17 mouse cellular contexts compared by ENCODE assay signal in genomic region chr12:9577610-9578009, GRCm38 (mm10). TPM values are rescaled to one million over a fixed set of nuclear protein-coding genes. Genes with fewer than 3 reads are reported as not detected.
DNase-seq lines count a peak whose midpoint lies in the region; ATAC-seq and TF ChIP-seq lines count a peak whose summit lies in the region.
"Had no signal": no experiment of that assay in that cellular context is flagged by ENCODE, and none has a peak within 500 bp of the region (broad histone marks: within the 10 kb centered on the region; RNA-seq: fewer than 3 reads in every experiment).

No protein-coding gene starts in this region.

- peak overlapping the region; percentile 51; the same call in 1 of the 2 replicates for H3K4me3 ChIP-seq in heart, embryonic 15.5 days
- H3K4me3 ChIP-seq in heart, adult 2 months = no peak overlapping the region
- no peak overlapping the region for H3K4me3 ChIP-seq in midbrain, embryonic 11.5 days (ENCODE audit: low read depth, low read length)
- H3K4me3 ChIP-seq in midbrain, embryonic 14.5 days (replicated peaks; ENCODE audit: low read depth, low read length) = no peak overlapping the region
- peak overlapping the region; percentile 63; the same call in 1 of the 2 replicates for H3K4me3 ChIP-seq in limb, embryonic 10.5 days

- no peak overlapping the region for H3K27ac ChIP-seq in heart, embryonic 15.5 days
- H3K27ac ChIP-seq in heart, adult 2 months = no peak overlapping the region
- H3K27ac ChIP-seq in midbrain, embryonic 11.5 days (ENCODE audit: low read depth, low read length) = no peak overlapping the region
- no peak overlapping the region for H3K27ac ChIP-seq in midbrain, embryonic 14.5 days (replicated peaks; ENCODE audit: low read depth, low read length)
- H3K27ac ChIP-seq in limb, embryonic 10.5 days = peak overlapping the region; percentile 25; the same call in 1 of the 2 replicates
- H3K27ac ChIP-seq: neural tube, embryonic 13.5 days had no signal

- H3K9ac ChIP-seq in heart, embryonic 15.5 days = peak overlapping the region; percentile 17; the same call in 1 of the 2 replicates
- H3K9ac ChIP-seq in heart, adult 2 months (ENCODE audit: low read depth, low read length) = no peak overlapping the region
- H3K9ac ChIP-seq in midbrain, embryonic 11.5 days (ENCODE audit: low read length) = no peak overlapping the region
- H3K9ac ChIP-seq in midbrain, embryonic 14.5 days (replicated peaks; ENCODE audit: low read length) = no peak overlapping the region
- H3K9ac ChIP-seq: liver, postnatal 0 days; neural tube, embryonic 13.5 days had no signal

- no peak for DNase-seq in heart, adult 2 months
- DNase-seq in midbrain, embryonic 11.5 days (ENCODE audit: low spot score, missing footprints) = peak; percentile 84
- no peak for DNase-seq in midbrain, embryonic 14.5 days
- no peak for DNase-seq in limb, embryonic 10.5 days (ENCODE audit: low spot score)
- DNase-seq in layer of hippocampus, adult 9-11 months = no peak
- DNase-seq in frontal cortex, adult 2 months (ENCODE audit: extremely low spot score in 1 of 2, low spot score in 1 of 2) = no peak
- DNase-seq: adrenal gland, postnatal 25 days; cerebellum, adult 9-11 months; gastrocnemius, postnatal 25 days; kidney, adult 18-20 months; liver, postnatal 0 days; spleen, adult 18-20 months had no signal

- H3K9me3 ChIP-seq in heart, embryonic 15.5 days (replicated peaks) = no peaks in the 10 kb centered on the region
- no peaks in the 10 kb centered on the region for H3K9me3 ChIP-seq in midbrain, embryonic 11.5 days (ENCODE audit: control insufficient read depth, low read length)
- no peaks in the 10 kb centered on the region for H3K9me3 ChIP-seq in midbrain, embryonic 14.5 days (ENCODE audit: control insufficient read depth, low read length)
- no peaks in the 10 kb centered on the region for H3K9me3 ChIP-seq in limb, embryonic 10.5 days (replicated peaks)
- H3K9me3 ChIP-seq: neural tube, embryonic 13.5 days had no signal

- no peaks in the 10 kb centered on the region for H3K36me3 ChIP-seq in heart, embryonic 15.5 days
- H3K36me3 ChIP-seq in heart, adult 2 months (ENCODE audit: control insufficient read depth, insufficient read depth, low read length) = no peaks in the 10 kb centered on the region
- no peaks in the 10 kb centered on the region for H3K36me3 ChIP-seq in midbrain, embryonic 11.5 days (ENCODE audit: control insufficient read depth, insufficient read depth, low read length)
- H3K36me3 ChIP-seq in midbrain, embryonic 14.5 days (ENCODE audit: control insufficient read depth, insufficient read depth, low read length) = no peaks in the 10 kb centered on the region
- H3K36me3 ChIP-seq in limb, embryonic 10.5 days = no peaks in the 10 kb centered on the region
- H3K36me3 ChIP-seq: neural tube, embryonic 13.5 days had no signal

- peaks cover 37% of the 10 kb centered on the region for H3K4me1 ChIP-seq in heart, embryonic 15.5 days (replicated peaks)
- no peaks in the 10 kb centered on the region for H3K4me1 ChIP-seq in heart, adult 2 months (ENCODE audit: control insufficient read depth, insufficient read depth, low read length)
- peaks cover 4% of the 10 kb centered on the region; the same call in 1 of the 2 replicates for H3K4me1 ChIP-seq in midbrain, embryonic 11.5 days (ENCODE audit: control insufficient read depth, insufficient read depth, low read length)
- H3K4me1 ChIP-seq in midbrain, embryonic 14.5 days (ENCODE audit: control insufficient read depth, insufficient read depth, low read length) = peaks cover 10% of the 10 kb centered on the region; the same call in 1 of the 2 replicates
- H3K4me1 ChIP-seq in limb, embryonic 10.5 days = peaks cover 85% of the 10 kb centered on the region

- intact Hi-C loops in heart, adult 2 months (cut with DNase I) = loop anchor here (10.0 kb wide), 1 partner anchor 347 kb away; no protein-coding TSS in a partner anchor

- peaks cover 93% of the 10 kb centered on the region for H3K27me3 ChIP-seq in heart, embryonic 15.5 days
- H3K27me3 ChIP-seq in heart, adult 2 months (ENCODE audit: control insufficient read depth, insufficient read depth, low read length) = peaks cover 17% of the 10 kb centered on the region
- peaks cover 98% of the 10 kb centered on the region for H3K27me3 ChIP-seq in midbrain, embryonic 11.5 days (ENCODE audit: control insufficient read depth, insufficient read depth, low read length)
- peaks cover 99% of the 10 kb centered on the region for H3K27me3 ChIP-seq in midbrain, embryonic 14.5 days (ENCODE audit: control insufficient read depth, insufficient read depth, low read length)
- peaks cover 94% of the 10 kb centered on the region for H3K27me3 ChIP-seq in limb, embryonic 10.5 days (ENCODE audit: low read depth, poor library complexity, severe bottlenecking)

- WGBS in heart, embryonic 15.5 days = 40% methylated on average over 2 of the region's 2 CpGs
- WGBS in heart, adult 2 months = 45% methylated on average over 2 of the region's 2 CpGs
- 6% methylated on average over 2 of the region's 2 CpGs for WGBS in midbrain, embryonic 11.5 days
- 7% methylated on average over 2 of the region's 2 CpGs for WGBS in midbrain, embryonic 14.5 days
- 25% methylated on average over 2 of the region's 2 CpGs for WGBS in limb, embryonic 10.5 days

- H3K4me2 ChIP-seq in heart, embryonic 15.5 days = peak overlapping the region; percentile 67
- H3K4me2 ChIP-seq in midbrain, embryonic 11.5 days = no peak overlapping the region
- H3K4me2 ChIP-seq in midbrain, embryonic 14.5 days (ENCODE audit: low read length) = no peak overlapping the region

- no peak for TF ChIP-seq POLR2A in heart, adult 2 months (IDR thresholded peaks at IDR 0.05; ENCODE audit: insufficient read depth, low read depth, low read length)

- TF ChIP-seq CTCF in heart, adult 2 months (IDR thresholded peaks at IDR 0.05) = no peak

- no peak for TF ChIP-seq EP300 in heart, adult 2 months (IDR thresholded peaks at IDR 0.05; ENCODE audit: insufficient read depth, low read depth, low read length)

- no peaks in the 10 kb centered on the region for H3K79me2 ChIP-seq in heart, adult 2 months (replicated peaks; ENCODE audit: control insufficient read depth, insufficient read depth, low read length)

- no peak for ATAC-seq in heart, embryonic 15.5 days (replicated peaks; ENCODE audit: insufficient number of reproducible peaks, insufficient read depth, low FRiP score, low read depth)
- no peak for ATAC-seq in midbrain, embryonic 11.5 days (ENCODE audit: low FRiP score)
- ATAC-seq in midbrain, embryonic 14.5 days (ENCODE audit: low FRiP score, low TSS enrichment) = no peak
- ATAC-seq: forebrain, embryonic 16.5 days; liver, postnatal 0 days had no signal

RNA-seq across cellular contexts. Expression of gene Osr1, which starts 7.7 kb away (rescaled TPM):
- polyA plus RNA-seq in heart, embryonic 15.5 days (2015; fragmentation: Nextera tagmentation; extraction: Ambion mirVana) = 16.6 and 25.5 TPM in 2 replicates
- total RNA-seq in heart, adult 2 months (2021) = 1 to 10 TPM; 3.7 to 4.0 TPM
- 6.4 and 15.2 TPM in 2 replicates for polyA plus RNA-seq in heart, adult 2 months (2012; rRNA removed)
- polyA plus RNA-seq in midbrain, embryonic 11.5 days (2014; fragmentation: Nextera tagmentation; extraction: Ambion mirVana) = 15.6 and 16.5 TPM in 2 replicates
- 0.42 and 8.2 TPM in 2 replicates for polyA plus RNA-seq in midbrain, embryonic 14.5 days (2014; fragmentation: Nextera tagmentation; extraction: Ambion mirVana)
- 21.3 and 38.3 TPM in 2 replicates for polyA plus RNA-seq in limb, embryonic 10.5 days (2016; fragmentation: Nextera tagmentation; extraction: Ambion mirVana)
- polyA plus RNA-seq in frontal cortex, adult 2 months (2012; rRNA removed) = 3.5 and 4.0 TPM in 2 replicates
- total RNA-seq: megakaryocyte progenitor cell, adult 5-6 weeks; MEL had no signal

Comparison
In these comparisons a context has a peak if more than half of its experiments do, and no peak if none do; other contexts are left out.
1. H3K4me3 ChIP-seq: peak in heart, embryonic 15.5 days (single experiment) and limb, embryonic 10.5 days (single experiment); none in heart, adult 2 months (single experiment), midbrain, embryonic 11.5 days (single experiment) and midbrain, embryonic 14.5 days (single experiment).